Mouse (Mus musculus) kidney, embryonic 16.5 days (tissue): ENCODE measurements at regions not wholly inside any gene's neighbourhood (a gene's known extent, or its start where the extent isn't known, plus 50 kb on each side); places are given as distances from the start of the nearest gene placed in this dataset.
A peak's percentile ranks its signal among the peaks of the same experiment; 100 is the strongest.

ENCODE experiments used
- ATAC-seq: fragments of 200-750 bp; cut with Nextera tagmentation; 2 replicates; pipeline ENCODE4 v1.8.0; 2017; ENCODE audit warnings: moderate TSS enrichment; ENCODE audit not compliant: low FRiP score, low TSS enrichment
- H3K27ac ChIP-seq: fragments of 300-500 bp; sonication (generic); 2 replicates; pipeline ENCODE4 v1.5.1; 2014; ENCODE audit warnings: low read length
- H3K27me3 ChIP-seq: fragments of 300-500 bp; sonication (generic); 2 replicates; pipeline ENCODE4 v1.6.1; 2014; ENCODE audit warnings: low read length, control low read depth, mixed read lengths; ENCODE audit not compliant: insufficient read depth
- H3K36me3 ChIP-seq: fragments of 300-500 bp; sonication (generic); 2 replicates; pipeline ENCODE4 v1.6.1; 2014; ENCODE audit warnings: low read length, control low read depth, mixed read lengths; ENCODE audit not compliant: insufficient read depth
- H3K4me1 ChIP-seq: fragments of 300-500 bp; sonication (generic); 2 replicates; pipeline ENCODE4 v1.6.1; 2014; ENCODE audit warnings: low read length, control low read depth, mixed read lengths; ENCODE audit not compliant: insufficient read depth
- H3K4me2 ChIP-seq: fragments of 300-500 bp; sonication (generic); replicated peaks from 2 replicates; pipeline ENCODE4 v1.6.1; 2014; ENCODE audit warnings: low read depth, low read length
- H3K4me3 ChIP-seq: fragments of 300-500 bp; sonication (generic); 2 replicates; pipeline ENCODE4 v1.5.1; 2014; ENCODE audit warnings: mild to moderate bottlenecking, low read length
- H3K9ac ChIP-seq: fragments of 300-500 bp; sonication (generic); replicated peaks from 2 replicates; pipeline ENCODE4 v1.6.1; 2014; ENCODE audit warnings: low read length
- H3K9me3 ChIP-seq: fragments of 300-500 bp; sonication (generic); 2 replicates; pipeline ENCODE4 v1.6.1; 2016; ENCODE audit warnings: low read length, control low read depth
- WGBS: fragments of 180-500 bp; shearing (Covaris S2); extraction: QIAGEN DNeasy Blood & Tissue Kit; methylation state at CpG from one replicate; pipeline ENCODE4 v1.1.7; 2014; 5-methylcytosine and 5-hydroxymethylcytosine counted together

DNA sequence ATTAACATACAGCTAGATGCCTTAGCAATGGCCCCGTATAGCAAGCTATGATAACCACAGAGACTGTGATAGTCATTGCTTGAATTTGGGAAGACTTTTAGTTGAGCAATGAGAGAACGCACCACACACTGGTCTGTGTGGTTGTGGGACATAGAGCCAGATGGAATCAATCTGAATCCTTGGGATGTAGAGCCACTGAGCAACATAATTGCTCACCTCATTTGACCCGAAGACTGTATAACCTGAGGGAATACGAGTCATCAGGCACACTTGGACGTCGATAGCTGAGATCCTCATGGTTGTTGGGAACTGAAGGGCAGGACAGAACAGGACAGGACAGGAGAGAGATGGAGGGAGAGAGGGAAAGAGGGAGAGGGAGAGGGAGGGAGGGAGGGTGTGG is 68.6 kb upstream of the Mmadhc start:
- ATAC-seq = no peak
- Histone ChIP-seq H3K4me2 (no peak overlapping the region), H3K27ac (no peak overlapping the region), H3K36me3 (no peaks in the 10 kb centered on the region), H3K4me1 (no peaks in the 10 kb centered on the region), H3K27me3 (no peaks in the 10 kb centered on the region), H3K9ac (no peak overlapping the region), H3K9me3 (no peaks in the 10 kb centered on the region; the same call in 1 of the 2 replicates), H3K4me3 (no peak overlapping the region)
- 78% methylated on average over 6 of the region's 6 CpGs for WGBS

- Histone ChIP-seq H3K4me3 (no peak overlapping the region), H3K9me3 (no peaks in the 10 kb centered on the region), H3K36me3 (no peaks in the 10 kb centered on the region), H3K27ac (no peak overlapping the region), H3K27me3 (no peaks in the 10 kb centered on the region), H3K4me2 (no peak overlapping the region), H3K4me1 (no peaks in the 10 kb centered on the region), H3K9ac (no peak overlapping the region)
- 83% methylated on average over 2 of the region's 2 CpGs for WGBS
- ATAC-seq = no peak
These were observed 59.5 kb upstream of the Mmadhc start for GRCm38 (mm10) chr2:50356089-50356488.

- H3K27me3 ChIP-seq = no peaks in the 10 kb centered on the region
- no peaks in the 10 kb centered on the region for H3K36me3 ChIP-seq
- H3K27ac ChIP-seq = no peak overlapping the region; the same call in 1 of the 2 replicates
- 0 out of 2 replicates have a peak, but pooled peaks cover 3% of the 10 kb centered on the region for H3K4me1 ChIP-seq
- H3K4me2 ChIP-seq = peak overlapping the region; percentile 21; the same call in 1 of the 2 replicates
- ATAC-seq = peak; percentile 88
- H3K9ac ChIP-seq = no peak overlapping the region
- H3K9me3 ChIP-seq = no peaks in the 10 kb centered on the region
- H3K4me3 ChIP-seq = no peak overlapping the region
- WGBS = 31% methylated on average over 10 of the region's 10 CpGs
These were observed 51.1 kb upstream of the Mmadhc start for GRCm38 (mm10) chr2:50347486-50348265.
